Mouse (Mus musculus) hindbrain, postnatal 0 days (tissue): ENCODE results near the gene Zfp384. TPM values are rescaled to one million over a fixed set of nuclear protein-coding genes. Genes with fewer than 3 reads are reported as not detected.

Experiments
- ATAC-seq: fragments of 200-750 bp; cut with Nextera tagmentation; 2 replicates; pipeline ENCODE4 v1.8.0; 2017; ENCODE audit warnings: mild to moderate bottlenecking, moderate TSS enrichment, moderate library complexity
- DNase-seq: peaks from one replicate; pipeline ENCODE4 v3.0.0-alpha.2; 2015; ENCODE audit warnings: low spot score
- H3K27ac ChIP-seq: fragments of 300-500 bp; sonication (generic); 2 replicates; pipeline ENCODE4 v1.5.1; 2014; ENCODE audit warnings: mild to moderate bottlenecking
- H3K27me3 ChIP-seq: fragments of 300-500 bp; sonication (generic); 2 replicates; pipeline ENCODE4 v1.6.1; 2014; ENCODE audit warnings: low read length, mixed read lengths; ENCODE audit not compliant: insufficient read depth
- H3K36me3 ChIP-seq: fragments of 300-500 bp; sonication (generic); 2 replicates; pipeline ENCODE4 v1.6.1; 2014; ENCODE audit warnings: low read length, mixed read lengths; ENCODE audit not compliant: insufficient read depth
- H3K4me1 ChIP-seq: fragments of 300-500 bp; sonication (generic); 2 replicates; pipeline ENCODE4 v1.6.1; 2014; ENCODE audit warnings: antibody characterized with exemption, low read length, mixed read lengths; ENCODE audit not compliant: insufficient read depth
- H3K4me2 ChIP-seq: fragments of 300-500 bp; sonication (generic); 2 replicates; pipeline ENCODE4 v1.6.1; 2014; ENCODE audit warnings: low read depth, mild to moderate bottlenecking, low read length, moderate library complexity, mixed read lengths
- H3K4me3 ChIP-seq: fragments of 300-500 bp; sonication (generic); 2 replicates; pipeline ENCODE4 v1.5.1; 2014; ENCODE audit warnings: low read length
- H3K9ac ChIP-seq: fragments of 300-500 bp; sonication (generic); replicated peaks from 2 replicates; pipeline ENCODE4 v1.6.1; 2014; ENCODE audit warnings: mild to moderate bottlenecking, low read length, moderate library complexity, mixed read lengths
- H3K9me3 ChIP-seq: fragments of 300-500 bp; sonication (generic); 2 replicates; pipeline ENCODE4 v1.6.1; 2016; ENCODE audit warnings: low read length, mixed read lengths
- CTCF ChIP-seq: IDR thresholded peaks from 2 replicates; pipeline ENCODE4 v1.5.1; 2016; ENCODE audit warnings: antibody characterized with exemption, control low read depth, low read depth
- WGBS: fragments of 180-500 bp; shearing (Covaris S2); extraction: QIAGEN DNeasy Blood & Tissue Kit; methylation state at CpG from one replicate; pipeline ENCODE4 v1.1.7; 2014; 5-methylcytosine and 5-hydroxymethylcytosine counted together
- polyA plus RNA-seq: library from polyadenylated mRNA; unstranded; fragments of >200 nt; fragmentation: Nextera tagmentation; extraction: Ambion mirVana; gene quantifications from 2 replicates; pipeline ENCODE4 v1.2.1, GENCODE M21; 2015
- total RNA-seq: library from RNA; depleted of rRNA; stranded (reverse); fragments of >200 nt; gene quantifications from 2 replicates; pipeline ENCODE4 v1.2.3, GENCODE M21; 2014

Zfp384 gene
- total and polyA plus RNA-seq, 2 experiments from 2014 or later = 11.6 to 38.6 TPM

GRCm38 (mm10) chr6:124996551-124997501 is 12.1 kb upstream of the Zfp384 start, which contains the start of gene Pianp:
TSS of gene Pianp (plus strand) at chr6:124996694.
- peak within 1 kb of the TSS; percentile 73 for H3K4me3 ChIP-seq
- H3K4me1 ChIP-seq = 0 out of 2 replicates have a peak, but pooled peaks cover 5% of the 10 kb centered on the region
- DNase-seq (peak; percentile 87), ATAC-seq (peak; percentile 84)
- 2% methylated on average over 71 of the region's 78 CpGs for WGBS
- H3K36me3 ChIP-seq = 0 out of 2 replicates have a peak, but pooled peaks cover 3% of the 10 kb centered on the region
- peak within 1 kb of the TSS; percentile 85 for H3K4me2 ChIP-seq
- H3K27me3 ChIP-seq = peaks cover 8% of the 10 kb centered on the region; the same call in 1 of the 2 replicates
- peak within 1 kb of the TSS; percentile 78 for H3K27ac ChIP-seq
- no peak for TF ChIP-seq CTCF
- H3K9me3 ChIP-seq = no peaks in the 10 kb centered on the region
- H3K9ac ChIP-seq = peak within 1 kb of the TSS; percentile 80

- Histone ChIP-seq H3K9ac (peak overlapping the region; percentile 80), H3K36me3 (0 out of 2 replicates have a peak, but pooled peaks cover 3% of the 10 kb centered on the region), H3K4me3 (peak overlapping the region; percentile 73), H3K27me3 (peaks cover 8% of the 10 kb centered on the region; the same call in 1 of the 2 replicates), H3K4me2 (peak overlapping the region; percentile 85), H3K27ac (peak overlapping the region; percentile 78; the same call in 1 of the 2 replicates), H3K4me1 (0 out of 2 replicates have a peak, but pooled peaks cover 5% of the 10 kb centered on the region), H3K9me3 (no peaks in the 10 kb centered on the region)
- 10% methylated on average over 8 of the region's 8 CpGs for WGBS
- ATAC-seq (no peak), DNase-seq (no peak)
- no peak for TF ChIP-seq CTCF
Observed at GRCm38 (mm10) chr6:124998066-124998465, 10.9 kb upstream of the Zfp384 start.

- ATAC-seq (no peak), DNase-seq (no peak)
- no peak for TF ChIP-seq CTCF
- H3K36me3 ChIP-seq = 0 out of 2 replicates have a peak, but pooled peaks cover 3% of the 10 kb centered on the region
- 0 out of 2 replicates have a peak, but pooled peaks cover 5% of the 10 kb centered on the region for H3K4me1 ChIP-seq
- H3K4me2 ChIP-seq = peak overlapping the region; percentile 85; the same call in 1 of the 2 replicates
- no peak overlapping the region for H3K9ac ChIP-seq
- no peaks in the 10 kb centered on the region for H3K9me3 ChIP-seq
- peaks cover 8% of the 10 kb centered on the region; the same call in 1 of the 2 replicates for H3K27me3 ChIP-seq
- H3K27ac ChIP-seq = no peak overlapping the region
- 41% methylated on average over 14 of the region's 14 CpGs for WGBS
- 0 out of 2 replicates have a peak overlapping the region, but pooled peaks have one; percentile 1 for H3K4me3 ChIP-seq
Observed at GRCm38 (mm10) chr6:124999091-124999490, 9.9 kb upstream of the Zfp384 start.

GRCm38 (mm10) chr6:124999546-124999945 is 9.4 kb upstream of the Zfp384 start:
- peaks cover 8% of the 10 kb centered on the region; the same call in 1 of the 2 replicates for H3K27me3 ChIP-seq
- H3K4me3 ChIP-seq = no peak overlapping the region
- no peak for TF ChIP-seq CTCF
- no peak overlapping the region for H3K9ac ChIP-seq
- ATAC-seq (no peak), DNase-seq (no peak)
- no peak overlapping the region for H3K4me2 ChIP-seq
- no peak overlapping the region for H3K27ac ChIP-seq
- 0 out of 2 replicates have a peak, but pooled peaks cover 3% of the 10 kb centered on the region for H3K36me3 ChIP-seq
- WGBS = 45% methylated on average over 10 of the region's 10 CpGs
- 0 out of 2 replicates have a peak, but pooled peaks cover 5% of the 10 kb centered on the region for H3K4me1 ChIP-seq
- H3K9me3 ChIP-seq = no peaks in the 10 kb centered on the region

- no peak for TF ChIP-seq CTCF
- Histone ChIP-seq H3K9me3 (no peaks in the 10 kb centered on the region), H3K4me1 (0 out of 2 replicates have a peak, but pooled peaks cover under 1% of the 10 kb centered on the region), H3K27ac (no peak overlapping the region), H3K36me3 (0 out of 2 replicates have a peak, but pooled peaks cover 3% of the 10 kb centered on the region), H3K27me3 (0 out of 2 replicates have a peak, but pooled peaks cover 5% of the 10 kb centered on the region), H3K4me2 (no peak overlapping the region), H3K4me3 (no peak overlapping the region), H3K9ac (no peak overlapping the region)
- 48% methylated on average over 3 of the region's 3 CpGs for WGBS
- DNase-seq = no peak
- no peak for ATAC-seq
Observed at GRCm38 (mm10) chr6:125003706-125004105, 5.2 kb upstream of the Zfp384 start.

GRCm38 (mm10) chr6:125005086-125005485 is 3.9 kb upstream of the Zfp384 start:
- 46% methylated on average over 3 of the region's 3 CpGs for WGBS
- DNase-seq (no peak), ATAC-seq (no peak)
- no peak overlapping the region for H3K4me2 ChIP-seq
- H3K27ac ChIP-seq = no peak overlapping the region
- H3K27me3 ChIP-seq = no peaks in the 10 kb centered on the region
- H3K4me3 ChIP-seq = no peak overlapping the region
- no peak overlapping the region for H3K9ac ChIP-seq
- peaks cover 3% of the 10 kb centered on the region; the same call in 1 of the 2 replicates for H3K4me1 ChIP-seq
- H3K36me3 ChIP-seq = 0 out of 2 replicates have a peak, but pooled peaks cover 3% of the 10 kb centered on the region
- no peak for TF ChIP-seq CTCF
- no peaks in the 10 kb centered on the region for H3K9me3 ChIP-seq
